Mouse (Mus musculus) lung, postnatal 36 days (tissue): Measurements from ENCODE around the gene H2-M1.

ENCODE experiments used
- DNase-seq: peaks from one replicate; pipeline ENCODE4 v3.0.0; 2022; ENCODE audit warnings: mixed read lengths

The H2-M1 gene

GRCm38 (mm10) chr17:36672119-36672518 is at the start of gene H2-M1:
Gene H2-M1, minus strand, starts transcription at chr17:36672219.
- no peak for DNase-seq

- peak; percentile 7 for DNase-seq
These were observed 25.7 kb upstream of the H2-M1 start for GRCm38 (mm10) chr17:36697693-36698092.

GRCm38 (mm10) chr17:36642566-36642965 is 29.5 kb downstream of the H2-M1 start, which contains the start of gene H2-M9:
Gene H2-M9, minus strand, starts transcription at chr17:36642666.
- no peak for DNase-seq
